Mouse (Mus musculus): Measurements from ENCODE around the gene Gm8906. TPM values are rescaled to one million over a fixed set of nuclear protein-coding genes. Genes with fewer than 3 reads are reported as not detected.
"Not testable (repeated sequence)": the region's sequence is repeated elsewhere in the genome, so short reads cannot be mapped to it uniquely, and the experiment has no call there.

The Gm8906 gene
- not detected for total RNA-seq (2021)
- long read RNA-seq, experiment 1, result 0 reads
- long read RNA-seq, experiment 2, result 0 reads

DNA sequence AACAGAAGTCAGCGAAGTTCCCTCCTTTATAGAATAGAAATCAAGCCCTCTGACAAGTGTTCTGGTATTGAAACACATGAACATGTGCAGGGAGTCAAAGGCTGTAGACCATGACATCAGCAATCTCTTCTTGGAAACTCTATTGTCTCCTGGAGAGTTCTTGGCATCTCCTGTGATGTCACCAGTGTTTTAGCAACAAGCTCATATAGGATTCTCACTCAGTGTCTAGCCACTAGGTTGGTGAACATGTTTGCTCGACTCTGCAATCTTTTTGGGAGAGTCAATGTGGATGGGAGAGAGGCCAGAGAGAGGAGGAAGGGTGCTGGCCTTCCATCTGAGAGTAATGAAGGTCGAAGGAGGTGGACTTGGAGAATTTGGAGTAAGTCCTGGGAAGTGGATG lies at the start of gene Gm8906:
Gene Gm8906 (plus strand): TSS at position 301 of the 400 bp plus-strand sequence.
- not testable (repeated sequence) for DNase-seq (ENCODE audit: low spot score)

Other genes with a start within 250 kb of the Gm8906 start
- not detected for gene Gm8890, start 246.7 kb upstream of the Gm8906 start, total RNA-seq (2021)
- not detected for gene Speer1, start 161.2 kb upstream of the Gm8906 start, total RNA-seq (2021)
- gene Gm8897, start 86.3 kb upstream of the Gm8906 start, total RNA-seq (2021), result not detected
- not detected for gene Gm6460, start 92.2 kb downstream of the Gm8906 start, total RNA-seq (2021)
- gene Gm8922, start 179.3 kb downstream of the Gm8906 start, total RNA-seq (2021), result not detected